Mouse (Mus musculus) cortical plate, adult 2 months (tissue): ENCODE measurements around the gene Tspear. TPM values are rescaled to one million over a fixed set of nuclear protein-coding genes. Genes with fewer than 3 reads are reported as not detected.

ENCODE experiments used
- H3K27ac ChIP-seq: fragments of 200-500 bp; 2 replicates; pipeline ENCODE4 v1.5.1; 2012; ENCODE audit warnings: low read length, control low read depth, inconsistent platforms; ENCODE audit not compliant: insufficient read depth
- H3K4me1 ChIP-seq: fragments of 200-500 bp; 2 replicates; pipeline ENCODE4 v1.6.1; 2011; ENCODE audit warnings: low read length; ENCODE audit not compliant: control insufficient read depth, insufficient read depth
- H3K4me3 ChIP-seq: fragments of 200-500 bp; 2 replicates; pipeline ENCODE4 v1.5.1; 2011; ENCODE audit warnings: mild to moderate bottlenecking, low read length, control low read depth; ENCODE audit not compliant: insufficient read depth
- CTCF ChIP-seq: fragments of 200-500 bp; IDR thresholded peaks from 2 replicates; pipeline ENCODE4 v1.5.1; 2011; ENCODE audit warnings: mild to moderate bottlenecking, control low read depth, low read length; ENCODE audit not compliant: insufficient read depth; ENCODE audit errors: extremely low read depth
- POLR2A ChIP-seq: fragments of 200-500 bp; IDR thresholded peaks from 2 replicates; pipeline ENCODE4 v1.6.1; 2011; ENCODE audit warnings: mild to moderate bottlenecking, low read length, control low read depth; ENCODE audit not compliant: insufficient read depth; ENCODE audit errors: extremely low read depth
- polyA plus RNA-seq: library from polyadenylated mRNA; depleted of rRNA; stranded (reverse); fragments of >200 nt; gene quantifications from 2 replicates; pipeline ENCODE4 v1.2.3, GENCODE M21; 2012; rRNA removed

Tspear gene
- 0.29 TPM in 1 of 2 replicates, not detected in the other for polyA plus RNA-seq

DNA sequence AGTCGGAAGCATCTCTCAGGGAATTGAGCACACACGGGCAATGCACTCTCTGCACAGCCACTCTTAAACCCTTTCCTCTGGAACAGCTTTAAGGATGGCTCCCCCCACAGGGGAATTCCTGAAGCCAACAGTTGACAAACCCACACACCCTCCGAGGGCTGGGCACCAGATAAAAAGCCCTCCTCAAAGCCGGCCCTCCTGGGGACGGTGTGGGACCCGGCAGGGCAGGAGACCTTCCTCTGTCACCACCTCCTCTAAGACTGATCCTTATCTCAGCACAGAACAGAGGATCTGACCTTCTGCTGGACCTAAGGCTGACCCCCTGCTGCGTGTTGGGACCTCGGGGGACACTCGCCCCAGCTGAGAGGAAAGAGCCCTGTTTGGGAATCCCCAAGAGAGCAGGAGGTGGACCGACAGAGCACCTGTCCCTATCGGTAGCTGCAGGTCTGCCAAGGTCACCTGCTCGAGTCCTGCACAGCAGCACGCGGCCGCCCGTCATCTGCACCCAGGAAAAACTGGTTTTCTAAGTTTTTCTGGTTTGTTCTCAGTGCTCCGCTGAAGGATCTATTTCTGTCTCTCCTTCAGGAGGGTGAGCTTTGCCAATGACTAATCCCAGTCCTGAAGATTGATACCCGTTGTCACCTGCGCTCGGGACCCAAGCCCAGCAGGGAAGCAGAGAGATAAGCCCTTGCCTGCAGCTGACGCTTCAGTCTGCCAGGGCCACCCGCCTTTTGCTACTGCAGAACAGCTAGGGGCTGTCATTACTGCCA is at the start of gene Tspear:
TSS of gene Tspear (plus strand) at position 675 of the 770 bp plus-strand sequence.
- no peak within 1 kb of the TSS for H3K4me3 ChIP-seq
- TF ChIP-seq POLR2A (no peak), CTCF (no peak)
- no peak within 1 kb of the TSS for H3K27ac ChIP-seq
- peaks cover 4% of the 10 kb centered on the region for H3K4me1 ChIP-seq

DNA sequence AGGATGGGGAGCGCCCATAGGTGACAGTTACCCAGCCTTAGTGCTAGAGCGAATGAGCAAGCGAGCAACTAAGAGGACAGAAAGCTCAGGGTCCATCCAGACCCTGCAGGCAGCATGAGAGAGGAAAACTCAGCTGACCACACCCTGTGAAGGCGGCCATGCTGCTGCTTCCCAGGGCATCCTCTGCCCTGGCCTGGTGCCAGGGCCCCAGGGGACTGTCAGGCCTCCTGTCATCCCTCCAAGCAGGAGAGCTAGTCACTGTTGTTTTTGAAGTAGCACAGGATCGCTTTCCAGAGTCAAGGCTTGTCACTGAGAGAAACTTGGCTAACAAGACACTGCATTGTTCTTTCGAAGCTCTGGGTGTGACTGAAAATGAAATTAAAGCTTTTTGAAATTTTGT is 47.4 kb upstream of the Tspear start:
- no peak overlapping the region for H3K27ac ChIP-seq
- TF ChIP-seq CTCF = no peak
- no peak for TF ChIP-seq POLR2A
- H3K4me1 ChIP-seq = peaks cover 10% of the 10 kb centered on the region; the same call in 1 of the 2 replicates
- H3K4me3 ChIP-seq = no peak overlapping the region

GRCm38 (mm10) chr10:77643160-77643559 is 43.2 kb upstream of the Tspear start:
- Histone ChIP-seq H3K4me3 (no peak overlapping the region), H3K27ac (no peak overlapping the region), H3K4me1 (no peaks in the 10 kb centered on the region)
- no peak for TF ChIP-seq POLR2A
- no peak for TF ChIP-seq CTCF

DNA sequence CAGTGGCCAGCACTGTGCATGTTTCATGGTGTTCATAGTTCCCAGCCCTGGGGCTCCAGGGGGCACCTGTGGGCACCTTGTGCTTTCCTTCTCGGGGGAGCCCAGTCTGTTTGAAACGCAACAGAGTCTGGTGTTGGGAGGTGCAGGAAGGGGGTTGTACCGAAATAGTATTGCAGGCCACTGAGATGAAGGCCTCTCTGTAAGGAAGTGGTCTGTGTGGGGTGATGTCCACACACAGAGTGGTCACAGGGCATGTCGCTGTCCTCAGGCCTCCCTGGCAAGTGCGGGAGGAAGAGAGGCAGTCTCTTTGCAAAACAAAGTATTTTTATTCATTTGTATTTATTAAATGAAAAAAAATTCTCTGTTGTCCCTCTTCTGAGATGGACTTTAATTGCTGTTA is 40.8 kb upstream of the Tspear start:
- H3K4me3 ChIP-seq = no peak overlapping the region
- H3K4me1 ChIP-seq = no peaks in the 10 kb centered on the region
- no peak overlapping the region for H3K27ac ChIP-seq
- TF ChIP-seq POLR2A (no peak), CTCF (no peak)

DNA sequence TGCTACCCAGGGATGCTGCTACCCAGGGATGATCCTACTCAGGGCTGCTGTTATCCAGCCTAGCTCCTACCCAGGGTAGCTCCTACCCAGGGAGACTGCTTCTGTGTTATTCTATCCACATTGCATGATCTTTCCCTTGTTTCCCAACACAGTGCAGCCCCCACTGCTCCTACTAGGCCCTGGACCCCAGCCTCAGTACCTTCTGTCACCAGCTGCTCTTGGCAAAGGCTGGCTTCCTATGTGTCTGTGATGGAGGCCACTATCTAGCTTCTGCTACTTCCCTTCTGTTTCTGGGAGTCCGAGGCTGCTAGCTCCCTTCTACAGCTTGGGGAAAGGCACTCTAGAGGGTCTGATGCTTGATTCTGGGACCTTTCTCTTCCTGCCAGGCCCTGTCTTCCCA is 38.9 kb upstream of the Tspear start:
- TF ChIP-seq CTCF (no peak), POLR2A (no peak)
- H3K4me3 ChIP-seq = no peak overlapping the region
- no peak overlapping the region for H3K27ac ChIP-seq
- H3K4me1 ChIP-seq = no peaks in the 10 kb centered on the region

GRCm38 (mm10) chr10:77647901-77648300 is 38.5 kb upstream of the Tspear start:
- H3K4me1 ChIP-seq = no peaks in the 10 kb centered on the region
- H3K27ac ChIP-seq = no peak overlapping the region
- no peak for TF ChIP-seq POLR2A
- no peak for TF ChIP-seq CTCF
- H3K4me3 ChIP-seq = no peak overlapping the region

- Histone ChIP-seq H3K27ac (no peak overlapping the region), H3K4me3 (no peak overlapping the region), H3K4me1 (no peaks in the 10 kb centered on the region)
- TF ChIP-seq POLR2A (no peak), CTCF (no peak)
Measured at GRCm38 (mm10) chr10:77652046-77652445, 34.3 kb upstream of the Tspear start.

DNA sequence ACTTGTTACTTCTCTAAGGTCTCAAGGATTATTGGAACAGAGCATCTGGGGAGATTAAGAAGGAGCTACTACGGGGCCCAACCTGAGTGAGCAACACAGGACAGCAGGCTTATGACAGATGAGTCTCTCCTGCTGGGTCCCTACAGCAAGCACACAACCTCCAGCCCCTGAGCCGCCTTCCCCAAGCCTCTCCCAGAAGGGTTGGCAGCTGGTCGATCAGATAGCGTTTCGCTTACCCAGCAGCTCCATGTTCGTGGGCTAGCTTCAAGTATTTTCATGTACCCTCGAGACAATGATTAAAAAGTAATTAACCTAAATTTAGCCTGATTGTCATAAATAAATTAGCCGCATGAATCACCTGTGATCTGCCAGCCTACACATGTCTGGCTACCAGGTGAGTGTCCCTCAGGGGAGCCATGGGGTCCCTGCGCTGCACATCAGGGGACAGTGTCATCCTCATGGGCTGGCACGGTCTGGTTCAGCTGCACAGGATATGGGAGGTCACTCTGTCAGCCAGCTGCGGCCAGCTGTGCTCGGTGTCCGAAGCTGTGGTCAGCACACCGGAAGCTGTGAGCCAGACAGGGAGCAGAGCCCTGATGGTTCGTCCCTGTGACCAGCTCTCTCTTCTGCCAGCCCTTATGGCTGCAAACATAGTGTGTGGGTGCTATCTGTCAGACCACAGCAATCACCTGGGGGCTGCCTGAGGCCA is 27.9 kb upstream of the Tspear start:
- no peak overlapping the region for H3K4me3 ChIP-seq
- H3K27ac ChIP-seq = no peak overlapping the region
- TF ChIP-seq CTCF (no peak), POLR2A (no peak)
- no peaks in the 10 kb centered on the region for H3K4me1 ChIP-seq

DNA sequence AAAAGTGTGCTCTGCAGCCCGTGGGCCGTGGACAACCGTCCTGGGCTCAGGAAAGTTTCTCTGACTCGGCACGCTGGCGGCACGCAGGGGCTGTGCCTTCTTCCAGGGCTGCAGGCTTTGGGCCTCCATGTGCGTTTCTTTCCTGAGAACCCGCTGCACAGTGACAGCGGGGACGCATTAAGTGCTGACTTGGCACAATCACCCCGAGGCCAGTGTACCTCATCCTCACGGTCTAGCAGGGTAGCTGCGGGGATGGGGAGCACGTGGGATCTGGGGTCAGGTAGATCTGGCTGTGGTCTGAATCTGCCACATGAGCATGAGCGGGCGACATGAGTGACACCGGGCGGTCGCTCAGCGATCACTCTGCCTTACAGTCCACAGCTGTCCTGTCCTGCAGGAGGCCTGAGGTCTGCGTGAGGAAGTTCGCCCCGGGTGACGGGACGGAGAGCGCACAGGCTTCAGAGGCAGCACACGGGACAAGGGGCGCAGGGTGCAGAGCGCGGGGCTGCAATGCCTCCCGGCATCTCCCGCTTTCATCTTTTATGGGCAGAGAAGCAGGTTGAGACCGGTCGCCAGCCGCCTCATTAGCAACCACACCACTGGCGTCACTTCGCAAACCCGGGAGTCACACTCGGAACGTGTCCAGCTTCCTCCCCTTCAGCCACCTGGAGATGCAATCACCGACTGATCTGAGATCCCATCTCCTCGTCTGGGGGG is 22.3 kb upstream of the Tspear start:
- TF ChIP-seq POLR2A (no peak), CTCF (no peak)
- Histone ChIP-seq H3K4me3 (no peak overlapping the region), H3K27ac (no peak overlapping the region), H3K4me1 (no peaks in the 10 kb centered on the region)
